Comparison of ENCODE assay signal across 8 mouse cellular contexts in genomic region chr16:3908537-3909111, GRCm38 (mm10). TPM values are rescaled to one million over a fixed set of nuclear protein-coding genes. Genes with fewer than 3 reads are reported as not detected.
DNase-seq lines count a peak whose midpoint lies in the region; ATAC-seq and TF ChIP-seq lines count a peak whose summit lies in the region.

TSS of gene 1700037C18Rik (minus strand) at chr16:3908689.
TSS of gene Cluap1 (plus strand) at chr16:3908801.

- 0% methylated on average over 33 of the region's 33 CpGs for WGBS in forebrain, embryonic 16.5 days
- WGBS in lung, embryonic 15.5 days, result under 1% methylated on average over 33 of the region's 33 CpGs

- H3K4me3 ChIP-seq in G1E (ENCODE audit: low read depth, low read length), result peak within 1 kb of the TSS; percentile 86
- H3K4me3 ChIP-seq in forebrain, embryonic 16.5 days (replicated peaks; ENCODE audit: low read length), result peak within 1 kb of the TSS; percentile 75
- peak within 1 kb of the TSS; percentile 63 for H3K4me3 ChIP-seq in lung, embryonic 15.5 days

- no peaks in the 10 kb centered on the region for H3K9me3 ChIP-seq in G1E (replicated peaks)
- H3K9me3 ChIP-seq in forebrain, embryonic 16.5 days (ENCODE audit: control insufficient read depth, low read length), result no peaks in the 10 kb centered on the region
- H3K9me3 ChIP-seq in lung, embryonic 15.5 days, result no peaks in the 10 kb centered on the region

- peak; percentile 95 for ATAC-seq in G1E (ENCODE audit: extremely low read depth, insufficient number of reproducible peaks, low FRiP score, poor library complexity, severe bottlenecking)
- ATAC-seq in forebrain, embryonic 16.5 days, result peak; percentile 95
- ATAC-seq in lung, embryonic 15.5 days (ENCODE audit: borderline replicate concordance, extremely low read depth, low FRiP score, low TSS enrichment), result peak; percentile 98

- H3K4me2 ChIP-seq in forebrain, embryonic 16.5 days (ENCODE audit: low read length), result peak within 1 kb of the TSS; percentile 79
- peak within 1 kb of the TSS; percentile 83 for H3K4me2 ChIP-seq in lung, embryonic 15.5 days

- peak; percentile 44 for TF ChIP-seq CTCF in G1E (IDR thresholded peaks at IDR 0.05; ENCODE audit: low read depth, low read length)

- H3K27me3 ChIP-seq in G1E (ENCODE audit: insufficient read depth, low read length), result no peaks in the 10 kb centered on the region
- no peaks in the 10 kb centered on the region for H3K27me3 ChIP-seq in forebrain, embryonic 16.5 days (replicated peaks; ENCODE audit: control insufficient read depth, insufficient read depth, low read length)
- no peaks in the 10 kb centered on the region for H3K27me3 ChIP-seq in lung, embryonic 15.5 days

- H3K36me3 ChIP-seq in G1E (replicated peaks), result peaks cover 67% of the 10 kb centered on the region
- peaks cover 19% of the 10 kb centered on the region for H3K36me3 ChIP-seq in forebrain, embryonic 16.5 days (ENCODE audit: control insufficient read depth, insufficient read depth)
- H3K36me3 ChIP-seq in lung, embryonic 15.5 days, result peaks cover 38% of the 10 kb centered on the region

- peak within 1 kb of the TSS; percentile 79 for H3K27ac ChIP-seq in forebrain, embryonic 16.5 days (ENCODE audit: low read length)
- peak within 1 kb of the TSS; percentile 83 for H3K27ac ChIP-seq in lung, embryonic 15.5 days

- peaks cover 19% of the 10 kb centered on the region for H3K4me1 ChIP-seq in G1E (ENCODE audit: insufficient read depth, low read depth, low read length)
- peaks cover 15% of the 10 kb centered on the region for H3K4me1 ChIP-seq in forebrain, embryonic 16.5 days (replicated peaks; ENCODE audit: control insufficient read depth, insufficient read depth, low read length)
- H3K4me1 ChIP-seq in lung, embryonic 15.5 days, result peaks cover 9% of the 10 kb centered on the region

- H3K9ac ChIP-seq in forebrain, embryonic 16.5 days (replicated peaks; ENCODE audit: low read depth, low read length), result peak within 1 kb of the TSS; percentile 79
- peak within 1 kb of the TSS; percentile 67 for H3K9ac ChIP-seq in lung, embryonic 15.5 days

- DNase-seq in G1E (ENCODE audit: low spot score), result peak; percentile 78
- peak; percentile 94 to 95 for DNase-seq in cerebellum, adult 18-20 months
- DNase-seq in heart, postnatal 4 days, result peak; percentile 93
- DNase-seq in layer of hippocampus, adult 8-10 months (ENCODE audit: low spot score in 2 of 2), result peak; percentile 94 to 96
- peak; percentile 92 for DNase-seq in ovary, adult 18-20 months (ENCODE audit: low spot score)
- peak; percentile 89 for DNase-seq in thymus, postnatal 0 days (ENCODE audit: low spot score)

RNA-seq across cellular contexts. Expression of gene 1700037C18Rik, which starts in this region (rescaled TPM):
- total RNA-seq in G1E (2014; fragmentation: Nextera tagmentation), result 1.7 and 6.2 TPM in 2 replicates
- 2.2 and 2.5 TPM in 2 replicates for total RNA-seq in G1E (2017)
- polyA plus RNA-seq in G1E (2012), result 8.2 and 11.1 TPM in 2 replicates
- polyA plus RNA-seq in forebrain, embryonic 16.5 days (2015; fragmentation: Nextera tagmentation; extraction: Ambion mirVana), result 12.0 and 13.4 TPM in 2 replicates
- total RNA-seq in heart, postnatal 4 days (2021), result 1 to 10 TPM; 5.8 to 6.9 TPM
- 1 to 10 TPM; 5.4 to 9.3 (median 7.2) TPM for total RNA-seq in layer of hippocampus, adult 8-10 months (2022)
- polyA plus RNA-seq in lung, embryonic 15.5 days (2015; fragmentation: Nextera tagmentation; extraction: Ambion mirVana), result 8.7 and 8.9 TPM in 2 replicates
- polyA plus RNA-seq in thymus, postnatal 0 days (2015; fragmentation: Nextera tagmentation; extraction: Ambion mirVana), result 9.1 and 10.0 TPM in 2 replicates

RNA-seq across cellular contexts. Expression of gene Cluap1, which starts in this region (rescaled TPM):
- total RNA-seq in G1E (2014; fragmentation: Nextera tagmentation), result 12.0 and 24.2 TPM in 2 replicates
- total RNA-seq in G1E (2017), result 26.4 and 26.9 TPM in 2 replicates
- 23.6 and 30.4 TPM in 2 replicates for polyA plus RNA-seq in G1E (2012)
- 41.0 and 43.4 TPM in 2 replicates for polyA plus RNA-seq in forebrain, embryonic 16.5 days (2015; fragmentation: Nextera tagmentation; extraction: Ambion mirVana)
- 10 to 100 TPM; 11.7 to 11.8 TPM for total RNA-seq in heart, postnatal 4 days (2021)
- 10 to 100 TPM; 29.9 to 33.1 (median 31.7) TPM for total RNA-seq in layer of hippocampus, adult 8-10 months (2022)
- polyA plus RNA-seq in lung, embryonic 15.5 days (2015; fragmentation: Nextera tagmentation; extraction: Ambion mirVana), result 21.7 and 25.6 TPM in 2 replicates
- polyA plus RNA-seq in thymus, postnatal 0 days (2015; fragmentation: Nextera tagmentation; extraction: Ambion mirVana), result 28.9 and 36.6 TPM in 2 replicates

Comparison
In these comparisons a context has a peak if more than half of its experiments do, and no peak if none do; other contexts are left out.
1. Peak in every context shown above with its lines: DNase-seq, ATAC-seq, H3K4me3 ChIP-seq and H3K27ac ChIP-seq.